Mouse (Mus musculus): ENCODE measurements around the gene Polr2a.

DNA sequence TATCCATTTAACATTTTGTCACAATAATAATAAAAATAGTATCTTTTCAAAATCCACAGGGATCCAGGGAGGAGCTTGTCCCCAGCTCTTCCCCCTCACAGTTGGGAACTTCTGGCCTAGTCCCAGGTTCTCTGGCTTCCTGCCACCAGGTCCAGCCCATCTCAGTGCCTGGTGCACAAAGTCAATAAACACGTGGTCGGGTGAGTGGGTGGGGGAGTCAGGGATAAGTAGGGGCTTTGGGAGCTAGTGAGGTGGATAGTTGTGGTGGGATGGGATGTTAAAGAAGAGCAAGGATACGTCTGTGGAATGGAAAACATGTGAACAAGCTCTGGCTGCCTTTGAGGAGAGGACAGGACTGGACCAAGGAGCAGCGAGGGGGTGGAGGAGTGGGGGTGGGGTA, 72.1 kb downstream of the Polr2a start:
- TF ChIP-seq POLR2A (IDR thresholded peaks at IDR 0.05; ENCODE audit: borderline replicate concordance, insufficient read depth, low read length) (no peak), CTCF (IDR thresholded peaks at IDR 0.05; ENCODE audit: borderline replicate concordance, insufficient read depth, low read depth, low read length) (no peak)

Measured in cerebellum, adult 2 months (tissue).